Mouse (Mus musculus) splenic B cell, adult 2 months (primary cell): ENCODE measurements at regions not wholly inside any gene's neighbourhood (a gene's known extent, or its start where the extent isn't known, plus 50 kb on each side); places are given as distances from the start of the nearest gene placed in this dataset.

Experiments
- DNase-seq: peaks from one replicate; pipeline ENCODE4 v3.0.0-alpha.2; 2011; ENCODE audit warnings: low read depth, low spot score
- H3K27me3 ChIP-seq: 2 replicates; pipeline ENCODE4 v1.6.1; 2012; ENCODE audit warnings: mild to moderate bottlenecking, low read length, moderate library complexity, mixed read lengths; ENCODE audit not compliant: control insufficient read depth, poor library complexity, insufficient read depth, severe bottlenecking
- H3K36me3 ChIP-seq: 2 replicates; pipeline ENCODE4 v1.6.1; 2012; ENCODE audit warnings: mild to moderate bottlenecking, low read length, moderate library complexity, mixed read lengths; ENCODE audit not compliant: control insufficient read depth, poor library complexity, insufficient read depth, severe bottlenecking

DNA sequence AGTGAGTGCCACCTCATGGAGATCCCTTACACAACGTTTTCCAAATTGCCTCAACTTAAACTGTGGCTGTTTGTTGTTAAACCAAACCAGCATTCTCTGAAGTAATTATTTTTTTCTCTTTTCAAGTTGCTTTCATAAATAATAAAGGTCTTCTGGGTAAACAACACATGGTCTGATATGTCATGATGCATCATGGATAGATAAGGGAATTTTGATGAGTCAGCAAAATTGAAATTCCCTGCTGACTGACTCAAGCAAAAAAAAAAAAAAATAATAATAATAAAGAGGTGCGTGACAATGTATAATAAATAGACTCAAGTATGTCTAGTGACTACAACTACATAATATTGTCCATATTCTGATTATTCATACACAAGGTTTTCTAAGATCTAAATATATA lies 201.8 kb downstream of the Adgb start:
- no peaks in the 10 kb centered on the region for H3K27me3 ChIP-seq
- no peaks in the 10 kb centered on the region for H3K36me3 ChIP-seq
- no peak for DNase-seq

DNA sequence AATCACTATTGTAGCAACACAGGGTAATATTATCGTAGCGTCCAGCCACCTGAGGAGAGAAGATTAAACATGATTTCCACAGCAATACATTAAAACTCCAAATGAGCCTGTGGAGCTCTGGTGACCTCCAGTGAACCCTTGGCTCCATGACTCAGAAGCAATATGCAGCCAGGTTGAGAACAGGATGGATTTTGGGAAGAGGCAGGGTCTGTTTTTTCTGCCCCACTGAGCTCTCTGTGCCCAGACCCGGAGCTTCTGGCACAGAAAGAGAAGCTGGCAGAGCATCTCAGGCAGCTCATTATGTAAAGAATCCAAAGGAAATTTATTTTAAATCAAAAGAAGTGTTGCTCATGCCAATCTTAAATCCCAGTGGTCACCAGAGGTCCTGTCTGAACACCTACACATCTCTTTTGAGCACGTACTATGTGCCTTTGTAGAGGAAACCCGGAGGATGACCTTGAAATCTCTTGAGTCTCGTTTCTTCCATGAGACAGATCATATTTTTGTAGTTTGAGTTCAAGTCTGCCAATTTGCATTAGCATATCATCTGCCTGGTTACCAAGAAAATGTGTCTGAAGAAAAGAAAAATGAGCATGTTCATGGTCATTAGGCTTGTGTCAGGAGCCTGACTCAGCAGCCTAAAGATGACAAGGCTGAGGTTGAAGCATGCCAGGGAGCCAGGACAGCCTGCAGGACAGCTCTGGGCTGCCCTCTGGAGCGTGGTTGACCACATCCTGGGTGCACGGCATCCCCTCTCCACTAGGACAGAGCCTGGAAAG lies 219.4 kb downstream of the Adgb start:
- DNase-seq, result no peak
- Histone ChIP-seq H3K27me3 (no peaks in the 10 kb centered on the region), H3K36me3 (no peaks in the 10 kb centered on the region)

DNA sequence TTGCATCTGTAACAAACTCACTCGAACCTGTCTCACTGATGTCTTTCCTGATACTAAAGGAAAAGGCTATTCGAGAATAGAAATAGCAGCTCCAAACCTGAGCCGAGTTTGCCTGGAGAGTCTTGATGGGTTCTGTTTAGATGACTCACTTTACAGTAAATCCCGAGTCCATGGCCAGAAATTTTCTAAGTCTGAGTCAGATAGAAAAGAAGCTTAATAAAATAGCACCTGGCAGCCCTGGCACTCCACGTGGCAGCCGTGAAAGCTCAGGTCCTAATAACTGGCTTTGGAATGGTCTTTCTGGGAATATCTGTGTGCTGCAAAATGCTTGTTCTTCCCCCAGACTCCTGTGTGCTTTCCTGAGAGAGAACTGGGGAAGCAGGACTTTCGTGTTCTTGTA lies 220.0 kb downstream of the Adgb start:
- H3K36me3 ChIP-seq, result no peaks in the 10 kb centered on the region
- no peak for DNase-seq

DNA sequence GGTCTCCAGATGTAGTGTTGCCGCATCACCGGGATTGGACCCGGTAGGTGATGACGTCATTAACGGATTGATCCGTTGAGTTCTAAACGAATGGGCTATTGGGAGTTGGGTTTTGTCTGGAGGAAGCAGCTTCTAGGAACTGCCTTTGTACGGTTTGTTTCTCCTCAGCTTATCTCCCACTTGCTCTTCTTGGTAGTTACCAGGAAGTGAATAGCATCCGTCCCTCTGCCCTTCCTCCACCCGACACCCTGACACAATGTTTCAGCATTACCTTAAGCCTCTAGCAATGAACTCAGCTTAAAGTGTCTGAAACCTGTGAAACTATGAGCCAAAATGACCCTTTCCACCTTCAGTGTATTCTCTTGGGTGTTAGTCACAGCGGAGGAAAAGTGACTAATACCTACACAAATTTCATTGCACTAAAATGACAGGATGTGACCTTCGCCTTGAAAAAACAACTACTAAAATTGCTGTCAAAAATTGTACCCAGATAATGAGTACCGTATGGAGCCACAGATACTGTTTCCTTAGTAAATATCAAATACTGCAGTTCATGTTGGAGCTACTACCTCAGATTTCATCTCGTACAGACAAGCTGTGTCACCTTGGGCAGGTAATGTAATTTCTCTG lies 237.1 kb downstream of the Adgb start:
- H3K36me3 ChIP-seq, result no peaks in the 10 kb centered on the region
- no peak for DNase-seq
- no peaks in the 10 kb centered on the region for H3K27me3 ChIP-seq

More for the DNA sequence above, 220.0 kb downstream of the Adgb start:
- no peaks in the 10 kb centered on the region for H3K27me3 ChIP-seq

DNA sequence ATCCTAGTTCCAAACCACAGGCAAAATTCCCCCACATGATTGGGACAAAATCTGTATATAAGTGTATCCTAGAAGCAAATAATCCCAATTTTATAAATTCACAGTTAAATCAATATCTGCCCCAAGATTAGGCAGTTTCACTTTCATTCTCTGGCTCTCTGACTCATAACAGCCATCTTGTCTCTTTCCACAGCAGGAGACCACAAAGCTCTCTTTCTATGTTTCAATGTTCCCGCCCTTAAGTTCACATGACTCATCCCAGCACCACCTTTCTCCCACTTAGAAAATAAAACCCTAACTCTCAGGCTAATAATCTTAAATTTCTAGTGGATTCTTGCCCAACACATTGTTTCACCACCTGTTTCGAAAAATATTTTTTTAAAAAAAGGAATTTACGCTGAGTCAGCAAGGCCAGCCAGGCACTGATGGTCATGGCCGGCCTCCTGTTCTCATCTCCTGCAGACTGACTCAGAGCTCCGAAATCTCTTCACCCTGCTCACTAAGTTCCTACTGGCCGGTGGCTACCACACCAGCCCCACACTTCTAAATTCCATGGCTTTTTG lies 247.5 kb downstream of the Adgb start:
- DNase-seq, result no peak
- H3K36me3 ChIP-seq, result no peaks in the 10 kb centered on the region
- H3K27me3 ChIP-seq, result no peaks in the 10 kb centered on the region

DNA sequence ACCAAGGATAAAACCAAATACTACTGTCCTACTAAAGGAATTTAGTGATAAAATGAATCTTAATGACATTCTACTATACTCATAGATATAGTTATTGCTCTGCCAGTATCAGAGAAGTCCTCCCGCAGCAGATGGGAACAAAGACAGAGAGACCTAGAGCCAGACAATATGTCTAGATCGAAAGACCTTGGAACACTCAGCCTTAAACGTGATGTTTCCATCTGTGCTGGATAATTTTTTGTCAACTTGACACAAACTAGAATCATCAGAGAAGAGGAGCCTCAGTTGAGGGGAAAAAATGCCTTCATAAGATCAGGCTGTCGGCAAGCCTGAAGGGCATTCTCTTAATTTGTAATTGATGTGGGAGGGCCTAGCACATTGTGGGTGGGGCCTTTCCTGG lies 252.4 kb downstream of the Adgb start:
- no peak for DNase-seq
- Histone ChIP-seq H3K27me3 (no peaks in the 10 kb centered on the region), H3K36me3 (no peaks in the 10 kb centered on the region)

DNA sequence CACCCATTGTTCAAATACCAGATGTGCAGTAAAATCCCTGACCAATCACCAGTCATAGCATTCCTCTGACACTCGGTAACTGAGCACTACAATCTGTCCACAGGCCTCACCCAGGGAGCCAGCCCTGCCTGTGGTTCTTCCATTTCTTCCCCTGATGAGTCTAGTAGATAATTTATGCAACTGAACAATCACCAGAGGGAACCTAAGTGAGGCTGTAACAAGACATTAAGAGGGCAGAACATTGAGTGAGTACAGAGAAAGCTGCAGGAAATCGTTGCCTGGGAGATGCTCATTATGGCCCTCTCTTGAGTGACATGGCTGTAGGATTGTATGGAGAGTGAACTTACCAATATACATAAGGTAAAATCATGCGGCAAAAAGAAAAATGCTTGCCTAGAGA lies 255.2 kb downstream of the Adgb start:
- no peaks in the 10 kb centered on the region for H3K27me3 ChIP-seq
- no peak for DNase-seq
- H3K36me3 ChIP-seq, result no peaks in the 10 kb centered on the region

DNA sequence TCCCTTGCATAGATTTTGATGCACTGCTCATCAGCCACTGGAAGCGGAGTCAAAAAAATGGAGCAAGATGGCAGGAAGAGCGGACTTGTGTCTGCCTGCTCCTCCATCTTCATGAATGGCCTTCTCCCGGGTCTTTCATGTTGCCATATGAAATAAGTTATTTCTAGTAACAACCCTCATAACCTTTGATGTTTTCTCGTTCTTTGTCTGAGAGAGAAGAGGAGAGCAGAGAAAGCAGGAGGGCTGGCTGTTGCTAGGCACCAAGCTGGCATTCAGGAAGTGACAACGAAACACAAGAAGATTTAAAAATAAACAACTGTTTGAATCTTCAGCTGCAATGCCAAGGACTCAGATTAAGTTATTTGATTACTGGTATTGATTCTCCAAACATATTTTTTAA lies 256.8 kb downstream of the Adgb start:
- DNase-seq, result no peak
- no peaks in the 10 kb centered on the region for H3K27me3 ChIP-seq
- H3K36me3 ChIP-seq, result no peaks in the 10 kb centered on the region

DNA sequence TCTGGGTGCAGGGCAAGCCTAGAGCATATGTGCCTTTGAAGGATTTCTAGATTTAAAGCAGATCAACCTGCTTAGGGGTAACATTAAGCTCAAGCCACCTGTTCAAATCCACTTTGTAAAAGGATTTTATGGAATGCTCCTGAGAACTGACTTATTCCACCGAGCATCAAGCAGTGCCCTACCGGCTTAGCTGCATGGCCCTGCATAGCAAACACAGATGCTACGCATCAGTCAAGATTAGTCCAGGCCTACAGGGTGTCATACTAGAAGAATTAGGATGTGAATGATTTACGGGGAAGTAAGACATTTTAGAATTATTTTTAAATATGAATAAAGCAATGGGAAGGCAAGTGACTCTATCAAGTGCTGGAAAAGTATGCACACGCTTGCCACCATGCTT lies 263.8 kb downstream of the Adgb start:
- Histone ChIP-seq H3K36me3 (no peaks in the 10 kb centered on the region), H3K27me3 (no peaks in the 10 kb centered on the region)
- DNase-seq, result no peak

DNA sequence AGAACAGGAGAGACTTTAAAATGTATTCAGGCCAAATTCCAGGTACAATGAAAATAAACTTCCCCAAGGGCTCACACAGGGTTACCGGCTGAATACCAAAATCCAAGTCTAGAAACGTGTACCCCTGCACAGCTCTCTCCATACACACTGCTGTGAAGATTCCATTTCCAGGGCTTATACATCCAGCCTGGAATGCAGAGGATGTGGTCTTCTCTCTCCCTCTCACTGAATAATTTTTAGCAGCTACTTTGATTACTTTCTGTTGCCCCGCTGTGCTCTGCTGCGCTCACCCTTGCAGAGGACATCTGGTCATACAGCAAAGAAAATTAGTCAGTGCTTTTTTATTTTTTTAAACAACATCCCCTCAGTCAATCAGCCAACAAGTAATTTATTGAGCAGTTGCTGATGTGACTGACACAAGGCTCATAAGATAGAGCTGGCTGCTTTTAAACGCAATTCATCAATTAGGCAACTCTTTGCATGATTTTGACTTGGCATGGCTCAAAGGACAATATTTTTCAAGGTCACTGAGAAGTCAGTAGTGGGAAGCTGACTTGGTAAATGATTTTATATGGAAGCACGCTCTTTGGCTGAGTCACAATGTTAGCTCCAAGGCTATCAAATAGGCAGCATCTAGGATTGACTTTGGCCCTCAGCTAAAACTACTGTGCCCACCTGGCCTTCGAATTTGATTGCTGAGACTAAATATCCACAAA lies 266.2 kb downstream of the Adgb start:
- no peaks in the 10 kb centered on the region for H3K36me3 ChIP-seq
- no peaks in the 10 kb centered on the region for H3K27me3 ChIP-seq
- no peak for DNase-seq

DNA sequence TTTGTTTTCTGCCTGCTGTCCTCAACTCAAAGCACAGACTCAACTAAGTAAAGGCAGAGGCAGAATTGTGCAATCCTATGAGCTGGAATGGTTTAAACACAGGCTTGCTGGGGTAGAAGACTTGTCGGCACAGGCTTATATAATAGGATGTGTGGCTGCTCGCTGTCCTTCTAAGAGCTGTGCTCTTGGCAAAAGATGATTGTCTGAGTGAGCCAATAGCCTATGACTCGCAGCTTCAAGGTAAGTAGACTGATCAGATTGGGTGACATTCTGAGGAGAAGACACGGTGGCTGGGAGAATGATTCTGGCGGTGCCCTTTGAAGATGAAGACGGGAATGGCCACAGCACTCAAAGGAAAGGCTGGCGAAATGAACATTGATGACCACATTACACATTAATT lies 268.1 kb downstream of the Adgb start:
- DNase-seq, result no peak
- no peaks in the 10 kb centered on the region for H3K27me3 ChIP-seq
- no peaks in the 10 kb centered on the region for H3K36me3 ChIP-seq

DNA sequence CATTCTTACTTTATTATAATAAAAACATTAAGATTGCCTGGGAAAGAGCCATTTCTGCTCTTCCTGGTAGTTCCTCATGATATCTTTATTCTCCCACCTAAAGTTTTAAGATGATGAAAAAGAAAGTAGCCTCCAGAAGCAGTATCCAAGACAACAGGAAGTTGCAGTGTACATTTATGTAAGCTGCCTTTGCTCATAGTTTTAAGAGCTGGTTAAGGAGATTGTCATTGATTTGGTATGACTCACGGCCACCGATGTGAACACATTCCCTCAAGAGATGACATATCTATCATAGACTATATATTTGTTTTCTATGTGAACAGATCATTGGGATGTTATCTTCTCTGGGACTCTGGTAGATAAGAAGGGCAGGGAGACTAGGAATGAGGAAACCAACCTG lies 281.8 kb downstream of the Adgb start:
- Histone ChIP-seq H3K27me3 (no peaks in the 10 kb centered on the region), H3K36me3 (no peaks in the 10 kb centered on the region)
- no peak for DNase-seq

DNA sequence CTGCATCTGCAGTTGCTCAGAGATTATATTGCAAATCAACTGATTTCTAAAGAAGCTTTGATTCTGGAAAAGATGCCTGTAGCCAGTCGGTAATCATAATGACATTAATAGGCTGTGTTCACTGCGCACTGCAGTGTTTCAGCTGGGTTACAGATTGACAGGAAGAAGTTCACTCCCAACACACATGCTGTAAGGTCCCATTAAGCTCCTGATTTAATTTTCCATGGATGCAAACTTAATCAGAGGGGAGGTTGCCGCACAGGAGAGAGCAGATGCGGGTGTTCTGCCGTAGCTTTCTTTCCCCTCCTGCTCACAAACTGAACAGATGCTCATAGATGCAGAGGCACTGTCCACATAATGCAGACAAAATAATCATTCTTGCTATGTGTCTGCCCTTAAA lies 284.0 kb downstream of the Adgb start:
- no peak for DNase-seq
- Histone ChIP-seq H3K36me3 (no peaks in the 10 kb centered on the region), H3K27me3 (no peaks in the 10 kb centered on the region)

DNA sequence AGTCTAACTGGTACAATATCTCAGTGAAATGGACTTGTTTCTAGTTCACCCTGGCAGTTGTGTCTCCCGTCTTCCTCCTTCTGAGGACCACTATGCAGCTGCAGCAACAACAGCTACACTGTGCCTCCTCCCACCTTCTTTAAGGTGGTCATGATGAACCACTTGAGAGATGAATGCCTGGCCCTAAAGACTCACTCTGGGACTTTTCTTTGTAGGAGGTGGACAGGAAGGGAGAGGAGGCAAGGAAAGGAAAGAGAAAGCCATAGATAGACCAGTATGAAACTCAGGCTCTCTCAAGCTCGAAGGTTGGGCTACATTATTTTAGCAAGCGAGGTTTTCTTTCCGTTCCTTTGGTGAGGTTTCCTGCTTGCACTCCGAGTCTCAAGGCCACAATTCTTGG lies 285.4 kb downstream of the Adgb start:
- DNase-seq, result no peak
- H3K27me3 ChIP-seq, result no peaks in the 10 kb centered on the region
- no peaks in the 10 kb centered on the region for H3K36me3 ChIP-seq

DNA sequence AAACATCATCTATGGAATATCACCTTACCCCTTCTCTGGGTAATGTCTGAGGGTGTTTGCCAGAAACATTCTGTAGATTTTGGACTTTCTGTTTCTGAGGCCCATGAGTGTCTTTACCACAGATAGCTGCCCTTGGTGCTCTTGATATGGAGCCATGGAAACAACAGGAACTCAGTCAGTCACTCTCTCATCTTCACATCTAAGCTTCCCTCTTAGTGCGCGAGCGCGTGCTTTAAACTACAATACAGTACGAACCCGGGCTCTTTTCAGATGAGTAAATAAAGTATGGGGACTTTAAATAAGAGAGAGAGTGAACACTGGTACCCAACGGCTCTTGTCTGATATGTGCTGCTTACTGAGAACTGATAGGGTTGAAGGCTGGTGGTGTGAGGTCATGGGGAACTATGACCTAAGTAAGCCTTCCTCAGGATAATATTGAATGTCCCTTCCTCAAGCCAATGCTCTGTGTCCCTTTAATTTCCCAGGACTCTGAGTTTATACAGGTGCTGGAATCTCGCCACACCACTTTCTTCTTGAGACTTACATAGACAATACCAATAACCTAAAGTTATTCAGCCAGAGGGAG lies 284.5 kb upstream of the Stxbp5 start:
- no peak for DNase-seq
- H3K36me3 ChIP-seq, result no peaks in the 10 kb centered on the region
- H3K27me3 ChIP-seq, result no peaks in the 10 kb centered on the region
